Mouse (Mus musculus) bone marrow, adult 2 months (tissue): ENCODE results near the gene Crtac1. TPM values are rescaled to one million over a fixed set of nuclear protein-coding genes. Genes with fewer than 3 reads are reported as not detected.

Experiments
- H3K27ac ChIP-seq: fragments of 200-500 bp; 2 replicates; pipeline ENCODE4 v1.5.1; 2012; ENCODE audit warnings: low read depth, mild to moderate bottlenecking, control low read depth, inconsistent platforms, low read length; ENCODE audit not compliant: control insufficient read depth, poor library complexity, insufficient read depth
- H3K4me1 ChIP-seq: fragments of 200-500 bp; 2 replicates; pipeline ENCODE4 v1.6.1; 2011; ENCODE audit warnings: low read length; ENCODE audit not compliant: control insufficient read depth, insufficient read depth
- H3K4me3 ChIP-seq: fragments of 200-500 bp; replicated peaks from 2 replicates; pipeline ENCODE3; 2011; ENCODE audit warnings: mild to moderate bottlenecking, low read depth, low read length, control low read depth; ENCODE audit not compliant: control insufficient read depth
- CTCF ChIP-seq: fragments of 200-500 bp; IDR thresholded peaks from 2 replicates; pipeline ENCODE4 v1.5.1; 2011; ENCODE audit warnings: low read length, control low read depth; ENCODE audit not compliant: control insufficient read depth, insufficient read depth
- POLR2A ChIP-seq: fragments of 200-500 bp; IDR thresholded peaks from 2 replicates; pipeline ENCODE4 v1.6.1; 2011; ENCODE audit warnings: low read depth, mild to moderate bottlenecking, control low read depth, low read length, borderline replicate concordance; ENCODE audit not compliant: control insufficient read depth
- WGBS: fragments of 180-500 bp; shearing (Covaris S2); methylation state at CpG from one replicate; pipeline ENCODE4 v1.1.7; 2018; 5-methylcytosine and 5-hydroxymethylcytosine counted together
- polyA plus RNA-seq: library from polyadenylated mRNA; stranded (reverse); fragments of >200 nt; gene quantifications from 2 replicates; pipeline ENCODE4 v1.2.4, GENCODE M21; 2011; ENCODE audit warnings: low replicate concordance; ENCODE audit not compliant: missing spikeins, insufficient read depth, insufficient read length

Crtac1 gene
- polyA plus RNA-seq, 1 experiment = 12.3 TPM

DNA sequence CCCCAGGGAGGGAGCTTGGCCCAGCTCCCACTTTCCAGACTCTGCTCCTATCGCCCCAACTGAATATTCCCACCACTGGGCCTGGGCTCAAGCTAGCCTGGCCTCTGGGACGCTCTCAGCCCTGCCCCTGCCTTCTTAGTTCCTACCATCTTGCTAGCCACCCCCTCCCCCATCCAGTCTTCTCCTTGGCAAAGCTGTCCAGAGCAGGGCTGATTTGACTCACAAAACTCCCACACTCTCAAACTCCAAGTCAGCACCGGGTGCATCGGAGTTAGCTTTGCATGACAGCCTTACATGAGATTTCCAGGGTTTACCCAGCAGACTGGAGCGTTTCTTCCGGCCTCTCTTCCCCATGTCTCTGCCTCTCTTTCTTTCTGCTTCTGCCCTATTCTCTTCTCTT lies 138.4 kb downstream of the Crtac1 start:
- no peak for TF ChIP-seq POLR2A
- TF ChIP-seq CTCF = no peak
- Histone ChIP-seq H3K4me1 (no peaks in the 10 kb centered on the region), H3K27ac (no peak overlapping the region), H3K4me3 (no peak overlapping the region)
- 80% methylated on average over 6 of the region's 6 CpGs for WGBS

DNA sequence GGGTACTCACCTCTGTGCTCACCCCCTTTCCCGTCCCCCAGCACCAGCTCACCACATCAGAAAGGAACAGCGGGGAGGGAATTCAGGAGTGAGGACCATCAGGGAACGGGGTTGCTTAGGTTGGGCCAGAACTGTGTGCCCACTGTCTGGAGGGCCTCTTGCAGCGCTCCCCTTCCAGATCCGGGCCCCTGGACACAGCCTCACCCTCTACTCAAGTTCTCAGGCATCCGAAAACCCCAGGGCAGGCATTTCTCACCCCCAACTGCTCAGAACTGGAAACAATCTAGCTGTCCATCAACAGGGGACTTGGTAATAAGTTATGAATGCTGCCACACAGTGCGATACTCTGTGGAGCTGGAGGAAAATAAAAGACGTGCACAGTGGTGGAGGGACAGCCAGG lies 139.5 kb downstream of the Crtac1 start:
- Histone ChIP-seq H3K4me3 (no peak overlapping the region), H3K4me1 (no peaks in the 10 kb centered on the region), H3K27ac (no peak overlapping the region)
- TF ChIP-seq POLR2A (no peak), CTCF (no peak)
- 66% methylated on average over 8 of the region's 8 CpGs for WGBS

DNA sequence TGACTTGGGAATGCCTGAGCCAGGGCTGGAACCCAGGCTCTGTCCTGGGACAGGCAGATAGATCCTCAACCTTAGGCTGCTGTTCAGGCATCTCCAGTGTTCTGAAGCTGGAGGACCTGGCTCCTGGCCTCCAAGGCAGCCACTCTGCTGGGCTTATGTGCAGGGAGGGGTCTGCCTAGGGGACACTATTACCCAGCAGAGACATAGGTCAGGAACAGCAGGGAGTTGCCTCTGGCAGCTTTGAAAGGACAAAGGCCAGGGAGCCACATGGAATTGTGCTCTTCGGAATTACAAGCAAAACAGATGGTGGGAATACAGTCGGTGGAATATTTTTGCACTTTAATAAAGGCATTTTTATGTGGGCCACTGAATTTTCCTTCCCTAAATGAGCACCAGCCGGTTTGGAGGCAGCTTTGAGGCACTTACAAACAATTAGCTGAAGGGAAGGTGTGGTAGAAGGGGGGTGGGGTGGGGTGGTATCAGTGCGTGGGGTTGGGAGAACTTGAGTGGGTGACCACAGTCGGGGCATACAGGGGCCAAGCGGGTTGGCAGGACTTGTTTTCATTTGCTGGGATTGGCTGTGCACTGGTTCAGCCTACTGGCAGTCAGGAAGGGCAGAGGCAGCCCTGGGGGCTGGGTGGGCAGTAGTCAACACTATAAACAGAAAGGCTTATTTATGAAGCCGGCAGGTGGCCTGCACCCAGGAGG lies 140.5 kb downstream of the Crtac1 start:
- Histone ChIP-seq H3K27ac (no peak overlapping the region), H3K4me1 (no peaks in the 10 kb centered on the region), H3K4me3 (no peak overlapping the region)
- WGBS = 33% methylated on average over 7 of the region's 7 CpGs
- TF ChIP-seq POLR2A (no peak), CTCF (no peak)

DNA sequence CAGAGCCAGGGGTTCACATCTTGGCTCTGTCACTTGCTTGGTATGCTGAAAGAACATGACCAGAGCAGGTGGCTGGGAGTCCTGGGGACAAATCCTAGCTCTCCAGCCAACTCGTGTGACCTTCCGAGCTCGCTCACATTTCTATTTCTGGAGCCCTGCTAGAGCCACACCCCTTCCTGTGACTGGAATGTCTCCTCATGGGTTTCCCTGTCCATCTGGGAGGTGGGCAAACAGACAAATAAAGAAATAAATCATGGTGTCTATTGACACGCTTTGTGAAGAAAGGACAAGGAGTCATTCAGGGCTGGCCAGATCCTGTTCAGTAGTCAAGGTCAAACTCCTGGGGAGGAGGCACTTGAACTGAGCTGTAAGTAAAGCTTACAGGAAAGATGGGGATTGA lies 143.2 kb downstream of the Crtac1 start:
- H3K27ac ChIP-seq = no peak overlapping the region
- 55% methylated on average over 4 of the region's 4 CpGs for WGBS
- no peak overlapping the region for H3K4me3 ChIP-seq
- TF ChIP-seq POLR2A = no peak
- TF ChIP-seq CTCF = no peak
- no peaks in the 10 kb centered on the region for H3K4me1 ChIP-seq

DNA sequence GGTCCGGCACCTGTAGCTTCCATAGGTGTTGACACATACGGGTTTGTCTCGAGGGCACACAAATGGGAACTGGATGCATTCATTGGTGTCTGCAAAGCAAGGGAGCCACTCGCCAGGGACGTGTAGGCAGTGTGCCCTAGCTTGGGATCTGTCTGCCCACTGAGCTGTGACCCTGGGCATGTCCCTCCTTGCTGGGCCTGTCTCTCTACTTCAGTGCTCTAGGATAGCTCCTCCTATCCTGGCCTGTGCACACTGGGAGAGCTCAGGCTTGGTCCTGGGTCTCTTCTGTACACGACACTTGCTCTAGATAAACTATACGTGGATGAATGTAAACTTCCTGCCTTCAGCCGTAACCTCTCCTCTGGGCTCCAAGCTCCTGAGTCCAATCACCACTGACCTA lies 147.4 kb downstream of the Crtac1 start:
- Histone ChIP-seq H3K4me1 (no peaks in the 10 kb centered on the region), H3K27ac (no peak overlapping the region), H3K4me3 (no peak overlapping the region)
- TF ChIP-seq POLR2A (no peak), CTCF (no peak)
- WGBS = 69% methylated on average over 8 of the region's 8 CpGs

DNA sequence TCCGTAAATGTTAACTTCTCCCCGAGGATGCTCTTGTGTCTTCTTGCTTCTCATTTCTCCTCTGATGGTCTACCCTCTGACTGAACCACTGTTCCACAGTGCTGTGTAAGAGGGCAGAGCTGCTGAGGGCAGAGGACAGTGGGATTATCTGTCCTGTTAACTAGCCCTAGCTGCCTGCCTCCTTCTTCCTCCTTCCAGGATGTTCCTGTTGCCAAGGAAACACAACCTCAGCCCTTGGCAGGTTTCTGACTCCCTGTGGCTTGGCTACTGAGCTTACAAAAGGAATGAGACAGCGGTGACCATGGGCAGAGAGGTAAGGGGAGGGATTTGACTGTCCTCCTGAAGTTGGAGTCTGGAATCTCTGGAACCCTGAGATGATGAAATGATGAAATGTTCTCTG lies 152.0 kb downstream of the Crtac1 start:
- H3K4me3 ChIP-seq = no peak overlapping the region
- TF ChIP-seq POLR2A = no peak
- TF ChIP-seq CTCF = no peak
- 64% methylated on average over 3 of the region's 3 CpGs for WGBS
- H3K4me1 ChIP-seq = peaks cover 2% of the 10 kb centered on the region
- no peak overlapping the region for H3K27ac ChIP-seq

DNA sequence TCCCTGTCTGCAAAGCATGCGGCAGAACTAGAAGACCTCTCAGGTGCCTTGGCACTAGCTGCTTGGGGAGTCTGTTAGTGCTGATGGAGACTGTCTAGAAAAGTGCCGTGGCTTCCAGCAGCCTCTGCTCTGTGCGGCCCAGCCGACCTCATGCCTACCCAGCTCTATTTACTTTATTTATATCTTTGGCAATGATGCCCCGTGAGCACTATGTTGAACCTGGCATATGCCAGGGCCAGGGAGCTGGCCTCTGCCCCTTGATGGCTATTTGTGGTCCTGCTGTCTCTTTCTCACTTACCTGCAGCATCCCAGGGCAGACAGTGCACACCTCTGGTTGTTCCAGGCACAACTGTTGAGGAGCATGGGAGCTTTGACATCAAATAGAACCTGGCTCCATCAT lies 153.1 kb downstream of the Crtac1 start:
- no peak overlapping the region for H3K4me3 ChIP-seq
- 73% methylated on average over 5 of the region's 5 CpGs for WGBS

DNA sequence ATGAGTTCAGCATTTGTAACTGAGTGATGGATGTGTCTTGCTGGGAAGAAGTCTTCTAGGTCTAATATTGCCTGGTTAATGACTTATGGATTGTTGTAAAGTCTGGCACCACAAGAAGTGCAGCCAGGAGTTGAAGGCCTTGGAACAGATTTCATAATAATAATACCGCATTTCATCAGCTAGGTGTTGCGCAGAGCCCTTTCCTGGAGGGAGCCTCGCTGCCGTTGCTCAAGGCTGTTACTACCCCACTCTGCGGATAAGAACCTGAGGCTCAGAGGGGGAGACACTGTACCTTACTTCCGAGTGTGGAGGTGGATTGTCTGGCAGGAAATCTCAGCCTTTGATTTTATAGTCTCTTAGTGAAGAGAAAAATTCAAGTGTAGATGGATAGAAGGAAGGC lies 154.3 kb downstream of the Crtac1 start:
- Histone ChIP-seq H3K4me3 (no peak overlapping the region), H3K27ac (no peak overlapping the region), H3K4me1 (peaks cover 2% of the 10 kb centered on the region)
- no peak for TF ChIP-seq POLR2A
- no peak for TF ChIP-seq CTCF
- WGBS = 34% methylated on average over 6 of the region's 6 CpGs

More for the DNA sequence above, 153.1 kb downstream of the Crtac1 start:
- no peak for TF ChIP-seq CTCF
- TF ChIP-seq POLR2A = no peak
- Histone ChIP-seq H3K27ac (no peak overlapping the region), H3K4me1 (peaks cover 2% of the 10 kb centered on the region)
